Mouse (Mus musculus) CD4-positive, CD25-positive, alpha-beta regulatory T cell (primary cell): ENCODE results near the gene 1700012P22Rik. TPM values are rescaled to one million over a fixed set of nuclear protein-coding genes. Genes with fewer than 3 reads are reported as not detected.

Experiments
- polyA plus RNA-seq: library from polyadenylated mRNA; unstranded; fragments of 100-300 nt; shearing (Covaris generic); gene quantifications from one replicate; pipeline ENCODE4 v1.2.1, GENCODE M21; 2017

1700012P22Rik gene
- polyA plus RNA-seq = not detected

DNA sequence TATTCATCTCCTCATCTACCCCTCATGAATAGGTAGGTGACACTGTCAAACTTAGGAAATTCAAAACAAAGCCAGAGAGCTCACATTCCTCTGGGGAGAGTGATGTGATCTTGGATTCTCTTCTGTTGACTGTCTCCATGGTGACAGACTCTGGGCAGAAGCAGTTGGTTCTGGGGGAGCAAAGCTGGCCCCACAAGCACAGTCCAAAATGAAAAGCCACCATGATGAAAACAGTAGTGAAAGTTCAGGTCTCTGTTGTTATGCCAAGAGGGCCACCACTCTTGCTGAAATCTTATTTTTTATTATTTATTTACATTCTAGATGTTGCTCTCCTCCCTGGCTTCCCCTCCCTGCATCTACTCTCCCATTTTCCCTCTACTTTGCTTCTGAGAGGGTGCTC is at the start of gene 1700012P22Rik:
TSS of gene 1700012P22Rik (minus strand) at position 101 of the 400 bp plus-strand sequence.

DNA sequence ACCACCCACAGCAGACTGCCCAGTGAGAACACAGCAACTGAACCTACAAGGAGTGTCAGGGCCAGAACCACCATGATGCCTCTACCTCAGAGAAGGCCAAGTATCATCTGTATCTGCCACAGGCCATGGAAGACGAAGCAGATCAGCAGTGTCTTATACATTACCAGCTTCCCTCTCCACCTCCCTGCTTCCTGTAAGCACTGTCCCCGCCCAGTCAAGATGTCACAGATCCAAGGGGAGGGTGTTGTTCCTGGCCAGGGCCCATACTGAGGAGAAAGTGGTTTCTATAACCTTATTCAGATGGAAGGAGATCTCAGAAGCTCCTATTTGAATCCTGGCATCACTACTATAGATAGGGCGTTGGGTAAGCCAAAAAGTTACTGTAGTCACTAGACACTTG is 25.1 kb upstream of the 1700012P22Rik start, which contains the start of gene Aadacl3:
TSS of gene Aadacl3 (minus strand) at position 101 of the 400 bp plus-strand sequence.

GRCm38 (mm10) chr4:144453217-144453616 is 14.6 kb upstream of the 1700012P22Rik start, which contains the start of gene Gm9944:
Gm9944 (minus strand) TSS chr4:144453317.

GRCm38 (mm10) chr4:144408290-144408689 is 30.3 kb downstream of the 1700012P22Rik start, which contains the start of gene Pramef12:
Pramef12 (minus strand) TSS chr4:144408464.

DNA sequence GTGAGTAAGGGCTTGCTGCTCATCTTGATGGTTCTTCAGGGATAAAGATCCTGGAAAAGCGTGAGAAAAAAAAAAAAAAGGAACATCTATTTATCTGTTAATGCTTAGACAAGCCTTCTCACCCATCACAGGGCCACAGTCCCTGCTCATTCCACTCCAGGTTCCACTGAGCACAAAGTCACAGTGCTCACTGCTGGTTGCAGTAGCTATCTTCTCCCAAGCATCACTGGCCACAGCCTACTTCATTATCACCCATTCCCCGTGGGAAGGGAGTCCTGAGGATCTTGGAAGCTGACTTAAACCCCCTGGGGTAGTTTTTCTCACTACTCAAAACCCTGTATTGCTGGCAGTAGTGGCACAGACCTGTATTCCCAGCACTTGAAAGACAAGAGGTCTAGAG is 60.7 kb downstream of the 1700012P22Rik start, which contains the start of gene Pramef20:
TSS of gene Pramef20 (minus strand) at position 23 of the 400 bp plus-strand sequence.

Other genes starting within 250 kb of the 1700012P22Rik start
- gene Oog2, start 248.1 kb downstream of the 1700012P22Rik start, polyA plus RNA-seq = not detected
- gene C87977, start 225.5 kb downstream of the 1700012P22Rik start, polyA plus RNA-seq = not detected
- gene Pramel5, start 158.3 kb downstream of the 1700012P22Rik start, polyA plus RNA-seq = not detected
- not detected for gene Gm13128, start 108.5 kb downstream of the 1700012P22Rik start, polyA plus RNA-seq
- not detected for gene Gm13119, start 80.8 kb downstream of the 1700012P22Rik start, polyA plus RNA-seq
- not detected for gene Pramef20, start 60.8 kb downstream of the 1700012P22Rik start, polyA plus RNA-seq
- gene Pramef12, start 30.3 kb downstream of the 1700012P22Rik start, polyA plus RNA-seq = not detected
- not detected for gene Gm9944, start 14.5 kb upstream of the 1700012P22Rik start, polyA plus RNA-seq
- gene Aadacl3, start 25.0 kb upstream of the 1700012P22Rik start, polyA plus RNA-seq = not detected
- not detected for gene 9430007A20Rik, start 81.0 kb upstream of the 1700012P22Rik start, polyA plus RNA-seq
- gene Gm13124, start 126.4 kb upstream of the 1700012P22Rik start, polyA plus RNA-seq = not detected
- not detected for gene Aadacl4, start 174.9 kb upstream of the 1700012P22Rik start, polyA plus RNA-seq
- gene Gm436, start 247.6 kb upstream of the 1700012P22Rik start, polyA plus RNA-seq = not detected